Mouse (Mus musculus) kidney, adult 8-10 months (tissue): ENCODE measurements around the gene Bri3.
A peak's percentile ranks its signal among the peaks of the same experiment; 100 is the strongest.

ENCODE experiments used
- DNase-seq, 2 experiments: peaks; one replicate each; pipeline ENCODE4 v3.0.0; 2022

The Bri3 gene

GRCm38 (mm10) chr5:144263496-144263895 is 19.3 kb downstream of the Bri3 start:
- DNase-seq, result no peak

- DNase-seq, result peak; percentile 62 to 69
These were observed 23.5 kb downstream of the Bri3 start for GRCm38 (mm10) chr5:144267535-144268241.

GRCm38 (mm10) chr5:144269926-144270325 is 25.7 kb downstream of the Bri3 start:
- no peak for DNase-seq

- no peak for DNase-seq
These were observed 26.2 kb downstream of the Bri3 start for GRCm38 (mm10) chr5:144270420-144270819.

- no peak for DNase-seq
These were observed 26.9 kb downstream of the Bri3 start for GRCm38 (mm10) chr5:144271118-144271517.

GRCm38 (mm10) chr5:144271772-144272171 is 27.5 kb downstream of the Bri3 start:
- DNase-seq, result no peak

GRCm38 (mm10) chr5:144274904-144275303 is 30.7 kb downstream of the Bri3 start:
- DNase-seq, result no peak

GRCm38 (mm10) chr5:144276898-144277630 is 32.8 kb downstream of the Bri3 start:
- no peak for DNase-seq

- DNase-seq, result no peak
These were observed 34.2 kb downstream of the Bri3 start for GRCm38 (mm10) chr5:144278374-144278960.

GRCm38 (mm10) chr5:144279081-144279541 is 34.9 kb downstream of the Bri3 start:
- DNase-seq, result no peak

GRCm38 (mm10) chr5:144279926-144280325 is 35.7 kb downstream of the Bri3 start:
- DNase-seq, result no peak

GRCm38 (mm10) chr5:144282470-144283260 is 38.4 kb downstream of the Bri3 start:
- DNase-seq, result no peak

GRCm38 (mm10) chr5:144283551-144284031 is 39.4 kb downstream of the Bri3 start:
- DNase-seq, result no peak

GRCm38 (mm10) chr5:144284599-144284998 is 40.4 kb downstream of the Bri3 start:
- DNase-seq, result no peak

GRCm38 (mm10) chr5:144286591-144287266 is 42.5 kb downstream of the Bri3 start:
- DNase-seq, result no peak

GRCm38 (mm10) chr5:144287267-144287820 is 43.1 kb downstream of the Bri3 start:
- DNase-seq, result no peak

GRCm38 (mm10) chr5:144288391-144288790 is 44.2 kb downstream of the Bri3 start:
- no peak for DNase-seq

GRCm38 (mm10) chr5:144289769-144290440 is 45.7 kb downstream of the Bri3 start:
- DNase-seq, result no peak

- DNase-seq, result no peak
These were observed 50.7 kb downstream of the Bri3 start for GRCm38 (mm10) chr5:144294908-144295307.

- DNase-seq, result no peak
These were observed 51.1 kb downstream of the Bri3 start for GRCm38 (mm10) chr5:144295357-144295756.

GRCm38 (mm10) chr5:144296090-144296604 is 51.9 kb downstream of the Bri3 start:
- DNase-seq, result no peak
